Mouse (Mus musculus) left cerebral cortex, adult 18-20 months (tissue): ENCODE results near the gene Arhgap18. TPM values are rescaled to one million over a fixed set of nuclear protein-coding genes. Genes with fewer than 3 reads are reported as not detected.
A peak's percentile ranks its signal among the peaks of the same experiment; 100 is the strongest.
"Not testable (repeated sequence)": the region's sequence is repeated elsewhere in the genome, so short reads cannot be mapped to it uniquely, and the experiment has no call there.

Experiments
- DNase-seq, 2 experiments: peaks; one replicate each; pipeline ENCODE4 v3.0.0; 2021 to 2022; ENCODE audit warnings: low spot score in 2 of 2, mixed read lengths in 1 of 2
- total RNA-seq, 2 experiments: library from RNA; stranded (reverse); gene quantifications; 2 replicates each; pipeline ENCODE4 v1.2.3; 2021

The Arhgap18 gene
- total RNA-seq, 2 experiments from 2014 or later = 10.3 to 11.7 TPM

GRCm38 (mm10) chr10:26895726-26896125 is 142.5 kb downstream of the Arhgap18 start:
- DNase-seq = no peak

GRCm38 (mm10) chr10:26900426-26900825 is 147.2 kb downstream of the Arhgap18 start:
- no peak for DNase-seq

- no peak for DNase-seq
These were observed 150.6 kb downstream of the Arhgap18 start for GRCm38 (mm10) chr10:26903781-26904180.

- DNase-seq = no peak
These were observed 158.0 kb downstream of the Arhgap18 start for GRCm38 (mm10) chr10:26911176-26911575.

- DNase-seq = no peak
These were observed 159.0 kb downstream of the Arhgap18 start for GRCm38 (mm10) chr10:26912112-26912797.

GRCm38 (mm10) chr10:26912807-26913206 is 159.6 kb downstream of the Arhgap18 start:
- DNase-seq = no peak

GRCm38 (mm10) chr10:26919307-26919977 is 166.2 kb downstream of the Arhgap18 start:
- DNase-seq = peak; percentile 52 to 62

GRCm38 (mm10) chr10:26920383-26920979 is 167.3 kb downstream of the Arhgap18 start:
- no peak for DNase-seq

- DNase-seq = not testable (repeated sequence)
These were observed 182.8 kb downstream of the Arhgap18 start for GRCm38 (mm10) chr10:26936056-26936455.

GRCm38 (mm10) chr10:26938464-26938863 is 185.2 kb downstream of the Arhgap18 start:
- DNase-seq = not testable (repeated sequence)

- DNase-seq = no peak
These were observed 186.3 kb downstream of the Arhgap18 start for GRCm38 (mm10) chr10:26939549-26939948.

GRCm38 (mm10) chr10:26948331-26948730 is 195.1 kb downstream of the Arhgap18 start:
- DNase-seq = no peak

- DNase-seq = no peak
These were observed 196.4 kb downstream of the Arhgap18 start for GRCm38 (mm10) chr10:26949667-26950066.

GRCm38 (mm10) chr10:26950448-26950847 is 197.2 kb downstream of the Arhgap18 start:
- no peak for DNase-seq

GRCm38 (mm10) chr10:26958513-26958912 is 205.3 kb downstream of the Arhgap18 start:
- no peak for DNase-seq
